Comparison of ENCODE assay signal across 9 mouse cellular contexts in the genomic region with DNA sequence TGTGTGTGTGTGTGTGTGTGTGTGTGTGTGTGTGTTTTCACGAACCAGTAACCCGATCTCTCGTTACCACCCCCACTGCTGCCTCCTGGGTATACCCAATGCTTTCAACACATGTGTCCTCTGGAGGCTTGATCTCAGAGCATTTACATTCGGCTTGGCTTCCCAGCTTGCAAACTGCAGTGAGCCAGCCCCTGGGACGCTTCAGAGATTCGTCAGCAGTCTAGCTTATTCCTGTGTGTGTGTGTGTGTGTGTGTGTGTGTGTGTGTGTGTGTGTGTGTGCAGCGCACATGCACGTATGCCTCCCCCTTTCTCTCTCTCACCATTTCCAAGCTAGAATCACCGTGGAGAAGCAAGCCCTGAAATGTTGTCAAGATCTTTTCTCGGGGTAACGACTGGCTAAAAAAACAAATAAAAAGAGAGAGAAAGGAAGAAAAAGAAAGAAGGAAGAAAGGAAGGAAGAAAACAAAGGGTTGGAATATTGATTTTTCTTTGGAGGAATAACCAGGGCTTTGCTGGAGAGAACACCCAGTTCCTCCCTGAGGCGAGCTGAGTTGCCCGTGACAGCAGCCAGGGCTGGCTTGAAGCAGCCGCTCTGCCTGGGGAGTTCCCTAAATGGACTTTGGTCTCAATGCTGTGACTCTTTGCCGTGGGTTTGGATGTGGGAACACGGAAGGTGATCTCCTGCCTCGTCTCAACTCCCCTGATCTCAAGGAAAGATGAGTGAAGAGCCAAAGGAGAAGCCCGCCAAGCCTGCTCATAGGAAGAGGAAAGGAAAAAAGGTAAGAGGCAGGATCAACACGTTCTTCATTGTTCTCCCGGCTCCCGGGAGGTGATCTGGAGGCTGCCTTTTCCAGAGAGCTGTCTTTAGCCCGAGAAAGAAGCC.
DNase-seq lines count a peak whose midpoint lies in the region; ATAC-seq and TF ChIP-seq lines count a peak whose summit lies in the region.
"Had no signal": no experiment of that assay in that cellular context is flagged by ENCODE, and none has a peak within 500 bp of the region (broad histone marks: within the 10 kb centered on the region; RNA-seq: fewer than 3 reads in every experiment).

No protein-coding gene starts in this region.

- no peaks in the 10 kb centered on the region for H3K79me2 ChIP-seq in liver, adult 2 months (ENCODE audit: control insufficient read depth, insufficient read depth, low read length)

- H3K27me3 ChIP-seq in heart, embryonic 13.5 days (replicated peaks), result no peaks in the 10 kb centered on the region
- no peaks in the 10 kb centered on the region for H3K27me3 ChIP-seq in liver, adult 2 months (ENCODE audit: control insufficient read depth, insufficient read depth, low read length)
- H3K27me3 ChIP-seq: megakaryocyte, embryonic 14.5 days had no signal

- no peaks in the 10 kb centered on the region for H3K9me3 ChIP-seq in heart, embryonic 13.5 days

- ATAC-seq in heart, embryonic 13.5 days (ENCODE audit: extremely low read depth, insufficient number of reproducible peaks, low FRiP score, low TSS enrichment), result peak; percentile 56; the same call in 1 of the 2 replicates

- peak overlapping the region; percentile 74 for H3K4me2 ChIP-seq in heart, embryonic 13.5 days

- H3K36me3 ChIP-seq in heart, embryonic 13.5 days, result no peaks in the 10 kb centered on the region
- H3K36me3 ChIP-seq in liver, adult 2 months (ENCODE audit: control insufficient read depth, insufficient read depth, low read length), result no peaks in the 10 kb centered on the region

- no peak for TF ChIP-seq CTCF in lung, adult 2 months (IDR thresholded peaks at IDR 0.05; ENCODE audit: insufficient read depth, low read length)
- no peak for TF ChIP-seq CTCF in liver, adult 2 months (IDR thresholded peaks at IDR 0.05; ENCODE audit: low read depth, low read length)

- no peak for TF ChIP-seq POLR2A in lung, adult 2 months (IDR thresholded peaks at IDR 0.05; ENCODE audit: borderline replicate concordance, extremely low read depth, low read depth, low read length)
- TF ChIP-seq POLR2A in liver, adult 2 months (IDR thresholded peaks at IDR 0.05; ENCODE audit: extremely low read depth, insufficient read depth, low read length), result no peak

- H3K27ac ChIP-seq in heart, embryonic 13.5 days (replicated peaks), result peak overlapping the region; percentile 93
- H3K27ac ChIP-seq in liver, adult 2 months (replicated peaks; ENCODE audit: insufficient read depth, low read depth, low read length), result no peak overlapping the region

- 6% methylated on average over 22 of the region's 22 CpGs for WGBS in lung, adult 2 months
- 4% methylated on average over 22 of the region's 22 CpGs for WGBS in heart, embryonic 13.5 days
- 7% methylated on average over 22 of the region's 22 CpGs for WGBS in liver, adult 2 months

- H3K4me3 ChIP-seq in lung, adult 2 months (replicated peaks; ENCODE audit: extremely low read depth, low read depth, low read length), result no peak overlapping the region
- peak overlapping the region; percentile 62 for H3K4me3 ChIP-seq in heart, embryonic 13.5 days
- no peak overlapping the region for H3K4me3 ChIP-seq in liver, adult 2 months (ENCODE audit: insufficient read depth, low read depth, low read length)
- H3K4me3 ChIP-seq: megakaryocyte, embryonic 14.5 days had no signal

- peak overlapping the region; percentile 90 for H3K9ac ChIP-seq in heart, embryonic 13.5 days
- H3K9ac ChIP-seq in liver, adult 2 months (ENCODE audit: low read depth, low read length), result no peak overlapping the region

- peak; percentile 10 for DNase-seq in lung, adult 2 months
- DNase-seq in lung, adult 18-20 months, result no peak
- DNase-seq in fibroblast of lung, adult 2 months (ENCODE audit: low read depth), result peak; percentile 42
- peak; percentile 69 for DNase-seq in kidney, postnatal 10 days
- DNase-seq in liver, adult 2 months (ENCODE audit: extremely low read depth, low read depth, low spot score), result peak; percentile 33
- peak; percentile 4 for DNase-seq in ovary, adult 18-20 months (ENCODE audit: low spot score)
- no peak for DNase-seq in spleen, adult 12 weeks (ENCODE audit: low spot score)

- no peaks in the 10 kb centered on the region for H3K4me1 ChIP-seq in lung, adult 2 months (ENCODE audit: control insufficient read depth, insufficient read depth, low read length)
- peaks cover 23% of the 10 kb centered on the region for H3K4me1 ChIP-seq in heart, embryonic 13.5 days
- no peaks in the 10 kb centered on the region; the same call in 1 of the 2 replicates for H3K4me1 ChIP-seq in liver, adult 2 months (ENCODE audit: control insufficient read depth, insufficient read depth, low read length)
- H3K4me1 ChIP-seq: megakaryocyte, embryonic 14.5 days had no signal

Comparison
In these comparisons a context has a peak if more than half of its experiments do, and no peak if none do; other contexts are left out.
1. DNase-seq: peak in lung, adult 2 months (single experiment), fibroblast of lung, adult 2 months (single experiment), kidney, postnatal 10 days (single experiment), liver, adult 2 months (single experiment) and ovary, adult 18-20 months (single experiment); none in lung, adult 18-20 months (0 of 2) and spleen, adult 12 weeks (single experiment).